Mouse (Mus musculus): ENCODE measurements around the gene Trim46. TPM values are rescaled to one million over a fixed set of nuclear protein-coding genes. Genes with fewer than 3 reads are reported as not detected.
A peak's percentile ranks its signal among the peaks of the same experiment; 100 is the strongest.

Gene Trim46
- polyA plus RNA-seq, 1 experiment from 2014 or later: 2.7 TPM

- ATAC-seq (ENCODE audit: low FRiP score, low TSS enrichment): no peak
- no peak overlapping the region for H3K27ac ChIP-seq (replicated peaks)
- DNase-seq (ENCODE audit: low spot score): no peak
- no peaks in the 10 kb centered on the region for H3K36me3 ChIP-seq (ENCODE audit: control insufficient read depth, insufficient read depth, low read length)
- H3K4me1 ChIP-seq (replicated peaks; ENCODE audit: control insufficient read depth, insufficient read depth): no peaks in the 10 kb centered on the region
- 60% methylated on average over 10 of the region's 10 CpGs for WGBS
- no peaks in the 10 kb centered on the region for H3K27me3 ChIP-seq (ENCODE audit: control insufficient read depth, insufficient read depth, low read length)
- H3K9me3 ChIP-seq (ENCODE audit: control insufficient read depth, low read length): no peaks in the 10 kb centered on the region
- no peak overlapping the region for H3K4me2 ChIP-seq (replicated peaks; ENCODE audit: low read depth)
- no peak overlapping the region for H3K4me3 ChIP-seq (ENCODE audit: low read depth, low read length)
- no peak overlapping the region for H3K9ac ChIP-seq (ENCODE audit: low read length)
- TF ChIP-seq EP300 (optimal IDR thresholded peaks at IDR 0.05): no peak
- TF ChIP-seq CTCF (IDR thresholded peaks at IDR 0.05; ENCODE audit: low read depth): no peak
Measured at GRCm38 (mm10) chr3:89291874-89292273, 45.8 kb upstream of the Trim46 start.

DNA sequence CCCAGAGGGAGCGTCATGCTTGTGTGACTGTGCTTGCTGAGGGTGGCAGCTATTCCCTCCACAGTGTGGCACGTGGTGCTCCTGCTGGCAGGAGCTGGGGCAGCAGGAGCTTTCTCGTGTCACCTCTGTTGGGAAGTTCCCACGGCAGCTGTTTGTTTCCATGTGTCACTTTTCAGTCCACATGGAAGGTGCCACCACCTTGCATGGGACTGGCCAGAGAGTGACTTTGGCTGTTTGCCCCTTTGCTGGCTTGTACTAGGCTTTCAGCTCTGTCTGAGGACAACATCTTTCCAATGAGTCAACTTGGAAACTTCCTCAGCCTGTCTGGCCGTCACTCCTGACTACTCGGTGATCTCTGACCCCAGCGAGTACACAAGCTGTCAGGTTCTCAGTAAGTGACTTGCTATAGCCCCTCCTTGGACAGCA lies 42.4 kb upstream of the Trim46 start:
- peak; percentile 64 for ATAC-seq (ENCODE audit: low FRiP score, low TSS enrichment)
- H3K27ac ChIP-seq (replicated peaks): no peak overlapping the region
- 26% methylated on average over 7 of the region's 7 CpGs for WGBS

DNA sequence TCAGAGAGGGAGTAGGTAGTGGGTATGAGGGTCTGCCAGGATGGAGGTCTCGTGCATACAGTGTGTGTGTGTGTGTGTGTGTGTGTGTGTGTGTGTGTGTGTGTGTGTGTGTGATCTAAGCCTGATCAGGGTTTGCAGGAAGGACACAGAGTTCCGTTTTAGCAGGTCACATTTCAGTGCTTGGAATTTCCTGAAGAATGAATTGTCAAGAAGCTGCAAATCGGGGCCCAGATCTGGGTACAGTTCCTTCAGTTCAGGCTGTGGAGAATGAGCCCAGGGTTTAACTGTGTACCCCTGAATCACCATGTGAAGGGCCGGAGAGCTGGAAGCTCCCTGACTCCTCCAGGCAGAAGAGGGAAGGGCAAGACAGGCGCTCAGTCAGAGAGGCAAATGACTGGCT lies 41.2 kb upstream of the Trim46 start:
- Histone ChIP-seq H3K36me3 (ENCODE audit: control insufficient read depth, insufficient read depth, low read length) (no peaks in the 10 kb centered on the region), H3K27ac (replicated peaks) (no peak overlapping the region), H3K4me1 (replicated peaks; ENCODE audit: control insufficient read depth, insufficient read depth) (no peaks in the 10 kb centered on the region), H3K4me2 (replicated peaks; ENCODE audit: low read depth) (no peak overlapping the region), H3K9ac (ENCODE audit: low read length) (no peak overlapping the region), H3K27me3 (ENCODE audit: control insufficient read depth, insufficient read depth, low read length) (no peaks in the 10 kb centered on the region), H3K9me3 (ENCODE audit: control insufficient read depth, low read length) (no peaks in the 10 kb centered on the region), H3K4me3 (ENCODE audit: low read depth, low read length) (no peak overlapping the region)
- 49% methylated on average over 5 of the region's 5 CpGs for whole genome bisulfite sequencing
- TF ChIP-seq EP300 (optimal IDR thresholded peaks at IDR 0.05) (no peak), CTCF (IDR thresholded peaks at IDR 0.05; ENCODE audit: low read depth) (no peak)
- DNase-seq (ENCODE audit: low spot score) (no peak), ATAC-seq (ENCODE audit: low FRiP score, low TSS enrichment) (no peak)

More for the DNA sequence above, 42.4 kb upstream of the Trim46 start:
- peak; percentile 60 for DNase-seq (ENCODE audit: low spot score)
- Histone ChIP-seq H3K4me2 (replicated peaks; ENCODE audit: low read depth) (no peak overlapping the region), H3K9me3 (ENCODE audit: control insufficient read depth, low read length) (no peaks in the 10 kb centered on the region), H3K9ac (ENCODE audit: low read length) (no peak overlapping the region), H3K4me1 (replicated peaks; ENCODE audit: control insufficient read depth, insufficient read depth) (no peaks in the 10 kb centered on the region), H3K4me3 (ENCODE audit: low read depth, low read length) (no peak overlapping the region), H3K27me3 (ENCODE audit: control insufficient read depth, insufficient read depth, low read length) (no peaks in the 10 kb centered on the region), H3K36me3 (ENCODE audit: control insufficient read depth, insufficient read depth, low read length) (no peaks in the 10 kb centered on the region)
- TF ChIP-seq CTCF (IDR thresholded peaks at IDR 0.05; ENCODE audit: low read depth): peak; percentile 36
- TF ChIP-seq EP300 (optimal IDR thresholded peaks at IDR 0.05): no peak

GRCm38 (mm10) chr3:89285526-89285925 lies 39.4 kb upstream of the Trim46 start:
- DNase-seq (ENCODE audit: low spot score) (no peak), ATAC-seq (ENCODE audit: low FRiP score, low TSS enrichment) (no peak)
- Histone ChIP-seq H3K27me3 (ENCODE audit: control insufficient read depth, insufficient read depth, low read length) (no peaks in the 10 kb centered on the region), H3K4me3 (ENCODE audit: low read depth, low read length) (no peak overlapping the region), H3K9me3 (ENCODE audit: control insufficient read depth, low read length) (no peaks in the 10 kb centered on the region), H3K9ac (ENCODE audit: low read length) (no peak overlapping the region), H3K4me1 (replicated peaks; ENCODE audit: control insufficient read depth, insufficient read depth) (0 out of 2 replicates have a peak, but pooled peaks cover 4% of the 10 kb centered on the region), H3K36me3 (ENCODE audit: control insufficient read depth, insufficient read depth, low read length) (no peaks in the 10 kb centered on the region), H3K27ac (replicated peaks) (no peak overlapping the region), H3K4me2 (replicated peaks; ENCODE audit: low read depth) (no peak overlapping the region)
- 37% methylated on average over 2 of the region's 2 CpGs for WGBS
- TF ChIP-seq EP300 (optimal IDR thresholded peaks at IDR 0.05) (no peak), CTCF (IDR thresholded peaks at IDR 0.05; ENCODE audit: low read depth) (no peak)

- Histone ChIP-seq H3K9me3 (ENCODE audit: control insufficient read depth, low read length) (no peaks in the 10 kb centered on the region), H3K36me3 (ENCODE audit: control insufficient read depth, insufficient read depth, low read length) (no peaks in the 10 kb centered on the region), H3K4me2 (replicated peaks; ENCODE audit: low read depth) (no peak overlapping the region), H3K27me3 (ENCODE audit: control insufficient read depth, insufficient read depth, low read length) (no peaks in the 10 kb centered on the region), H3K9ac (ENCODE audit: low read length) (no peak overlapping the region), H3K4me1 (replicated peaks; ENCODE audit: control insufficient read depth, insufficient read depth) (0 out of 2 replicates have a peak, but pooled peaks cover 4% of the 10 kb centered on the region), H3K4me3 (ENCODE audit: low read depth, low read length) (no peak overlapping the region), H3K27ac (replicated peaks) (no peak overlapping the region)
- ATAC-seq (ENCODE audit: low FRiP score, low TSS enrichment) (no peak), DNase-seq (ENCODE audit: low spot score) (no peak)
- WGBS: 80% methylated on average over 3 of the region's 3 CpGs
- TF ChIP-seq CTCF (IDR thresholded peaks at IDR 0.05; ENCODE audit: low read depth): no peak
- TF ChIP-seq EP300 (optimal IDR thresholded peaks at IDR 0.05): no peak
Measured at GRCm38 (mm10) chr3:89284261-89284660, 38.2 kb upstream of the Trim46 start.

DNA sequence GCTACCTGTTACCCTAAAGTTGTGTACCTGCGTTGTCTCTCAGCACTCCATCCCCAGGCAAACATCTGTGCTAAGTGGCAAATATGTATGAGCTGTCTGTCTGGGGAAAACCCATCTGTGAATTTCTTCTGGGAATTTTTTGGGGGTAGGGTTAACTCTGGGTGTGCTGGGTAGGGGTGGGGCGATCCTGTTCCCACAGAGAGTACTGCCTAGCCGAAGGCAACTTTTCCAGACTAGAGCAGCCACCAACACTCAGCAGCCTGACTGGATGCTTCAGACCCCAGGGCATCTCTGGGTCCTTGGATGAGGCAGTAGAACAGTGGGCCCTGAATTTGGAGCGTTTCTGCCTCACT lies 36.2 kb upstream of the Trim46 start:
- WGBS: 29% methylated on average over 4 of the region's 4 CpGs
- no peaks in the 10 kb centered on the region for H3K36me3 ChIP-seq (ENCODE audit: control insufficient read depth, insufficient read depth, low read length)
- peaks cover 7% of the 10 kb centered on the region; the same call in 1 of the 2 replicates for H3K4me1 ChIP-seq (replicated peaks; ENCODE audit: control insufficient read depth, insufficient read depth)
- H3K27ac ChIP-seq (replicated peaks): no peak overlapping the region
- H3K4me2 ChIP-seq (replicated peaks; ENCODE audit: low read depth): no peak overlapping the region
- H3K4me3 ChIP-seq (ENCODE audit: low read depth, low read length): no peak overlapping the region
- no peak for TF ChIP-seq EP300 (optimal IDR thresholded peaks at IDR 0.05)
- no peak for TF ChIP-seq CTCF (IDR thresholded peaks at IDR 0.05; ENCODE audit: low read depth)
- no peaks in the 10 kb centered on the region for H3K9me3 ChIP-seq (ENCODE audit: control insufficient read depth, low read length)
- no peak overlapping the region for H3K9ac ChIP-seq (ENCODE audit: low read length)
- DNase-seq (ENCODE audit: low spot score) (no peak), ATAC-seq (ENCODE audit: low FRiP score, low TSS enrichment) (no peak)
- H3K27me3 ChIP-seq (ENCODE audit: control insufficient read depth, insufficient read depth, low read length): no peaks in the 10 kb centered on the region

Measured in stomach, postnatal 0 days (tissue).